Mouse (Mus musculus) kidney, adult 2 months (tissue): Measurements from ENCODE around the gene Mars2.

Experiments
- CTCF ChIP-seq: fragments of 200-500 bp; conservative IDR thresholded peaks from 2 replicates; pipeline ENCODE4 v1.5.1; 2011; ENCODE audit warnings: low read depth, mild to moderate bottlenecking, control low read depth, low read length, moderate library complexity, mixed read lengths; ENCODE audit not compliant: insufficient read depth, insufficient read length
- POLR2A ChIP-seq: fragments of 200-500 bp; IDR thresholded peaks from one replicate; pipeline ENCODE4 v1.6.1; 2011; ENCODE audit warnings: low read depth, low read length, control low read depth

DNA sequence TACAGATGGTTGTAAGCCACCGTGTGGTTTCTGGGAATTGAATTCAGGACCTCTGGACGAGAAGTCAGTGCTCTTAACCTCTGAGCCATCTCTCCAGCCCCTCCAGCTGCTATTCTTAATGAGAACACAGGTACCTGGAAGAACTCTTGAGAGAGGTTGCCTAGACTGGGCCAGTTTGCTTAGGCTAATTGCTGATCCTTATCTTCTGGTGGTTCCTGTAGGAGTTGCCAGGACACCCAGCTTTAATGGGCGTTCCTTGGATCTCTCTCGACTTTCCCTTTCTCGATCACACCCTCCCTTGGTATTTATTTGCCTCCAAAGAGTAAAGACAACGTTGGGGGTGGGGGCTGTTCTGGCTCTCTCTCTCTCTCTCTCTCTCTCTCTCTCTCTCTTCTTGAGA lies 23.5 kb upstream of the Mars2 start:
- TF ChIP-seq CTCF (no peak), POLR2A (no peak)
